Mouse (Mus musculus) midbrain, embryonic 15.5 days (tissue): ENCODE measurements at regions not wholly inside any gene's neighbourhood (a gene's known extent, or its start where the extent isn't known, plus 50 kb on each side); places are given as distances from the start of the nearest gene placed in this dataset. TPM values are rescaled to one million over a fixed set of nuclear protein-coding genes. Genes with fewer than 3 reads are reported as not detected.

Source experiments
- microRNA-seq: library from miRNA; unstranded; fragments of <30 nt; microRNA quantifications from one replicate; pipeline ENCODE4, GENCODE M21; 2016

Small RNAs in the stretch of these regions (microRNA-seq; reads per million reads assigned to microRNA genes)
- gene Gm27410: not detected
